Mouse (Mus musculus): ENCODE measurements around the gene 4933415A04Rik.
A peak's percentile ranks its signal among the peaks of the same experiment; 100 is the strongest.

Gene 4933415A04Rik

GRCm38 (mm10) chr11:43569595-43569994, 17.2 kb upstream of the 4933415A04Rik start:
- DNase-seq (ENCODE audit: low read depth in 1 of 2, low spot score in 2 of 2): no peak

GRCm38 (mm10) chr11:43575061-43575375, 11.8 kb upstream of the 4933415A04Rik start:
- no peak for DNase-seq (ENCODE audit: low read depth in 1 of 2, low spot score in 2 of 2)

- DNase-seq (ENCODE audit: low read depth in 1 of 2, low spot score in 2 of 2): no peak
These were observed 11.3 kb upstream of the 4933415A04Rik start for GRCm38 (mm10) chr11:43575376-43576151.

- DNase-seq (ENCODE audit: low read depth in 1 of 2, low spot score in 2 of 2): no peak
These were observed 8.9 kb upstream of the 4933415A04Rik start for GRCm38 (mm10) chr11:43577713-43578478.

- no peak for DNase-seq (ENCODE audit: low read depth in 1 of 2, low spot score in 2 of 2)
These were observed 1.4 kb upstream of the 4933415A04Rik start for GRCm38 (mm10) chr11:43585211-43586005.

GRCm38 (mm10) chr11:43589530-43590072, 2.8 kb downstream of the 4933415A04Rik start:
- no peak for DNase-seq (ENCODE audit: low read depth in 1 of 2, low spot score in 2 of 2)

- DNase-seq (ENCODE audit: low read depth in 1 of 2, low spot score in 2 of 2): no peak
These were observed 14.6 kb downstream of the 4933415A04Rik start, which contains the start of gene Fabp6 for GRCm38 (mm10) chr11:43601440-43601839. Fabp6 (minus strand) TSS chr11:43601540.

GRCm38 (mm10) chr11:43604207-43604606, 17.4 kb downstream of the 4933415A04Rik start:
- no peak for DNase-seq (ENCODE audit: low read depth in 1 of 2, low spot score in 2 of 2)

GRCm38 (mm10) chr11:43604891-43605290, 18.1 kb downstream of the 4933415A04Rik start:
- DNase-seq (ENCODE audit: low read depth in 1 of 2, low spot score in 2 of 2): no peak

GRCm38 (mm10) chr11:43605859-43606258, 19.0 kb downstream of the 4933415A04Rik start:
- DNase-seq (ENCODE audit: low read depth in 1 of 2, low spot score in 2 of 2): no peak

- DNase-seq (ENCODE audit: low read depth in 1 of 2, low spot score in 2 of 2): no peak
These were observed 21.6 kb downstream of the 4933415A04Rik start for GRCm38 (mm10) chr11:43608440-43608839.

GRCm38 (mm10) chr11:43610006-43610661, 23.3 kb downstream of the 4933415A04Rik start:
- no peak for DNase-seq (ENCODE audit: low read depth in 1 of 2, low spot score in 2 of 2)

GRCm38 (mm10) chr11:43610662-43611033, 23.8 kb downstream of the 4933415A04Rik start:
- DNase-seq (ENCODE audit: low read depth in 1 of 2, low spot score in 2 of 2): no peak

GRCm38 (mm10) chr11:43612834-43613488, 26.1 kb downstream of the 4933415A04Rik start:
- DNase-seq (ENCODE audit: low read depth in 1 of 2, low spot score in 2 of 2): peak in 1 of 2 experiments; percentile 27

GRCm38 (mm10) chr11:43617924-43618323, 31.1 kb downstream of the 4933415A04Rik start:
- no peak for DNase-seq (ENCODE audit: low read depth in 1 of 2, low spot score in 2 of 2)

- DNase-seq (ENCODE audit: low read depth in 1 of 2, low spot score in 2 of 2): no peak
These were observed 31.6 kb downstream of the 4933415A04Rik start for GRCm38 (mm10) chr11:43618403-43618802.

- DNase-seq (ENCODE audit: low read depth in 1 of 2, low spot score in 2 of 2): no peak
These were observed 34.9 kb downstream of the 4933415A04Rik start for GRCm38 (mm10) chr11:43621769-43622168.

- DNase-seq (ENCODE audit: low read depth in 1 of 2, low spot score in 2 of 2): no peak
These were observed 37.5 kb downstream of the 4933415A04Rik start for GRCm38 (mm10) chr11:43624341-43624740.

- no peak for DNase-seq (ENCODE audit: low read depth in 1 of 2, low spot score in 2 of 2)
These were observed 39.6 kb downstream of the 4933415A04Rik start for GRCm38 (mm10) chr11:43626300-43626926.

Data from monocyte, adult 2 months (primary cell).